Mouse (Mus musculus): Measurements from ENCODE around the gene Lrrc25. TPM values are rescaled to one million over a fixed set of nuclear protein-coding genes. Genes with fewer than 3 reads are reported as not detected.

Lrrc25 gene
- total and polyA plus RNA-seq, 3 experiments, result 0.30 to 5.9 (median 2.4) TPM

Other genes with a start within 250 kb of the Lrrc25 start
Only the 20 nearest of the 26 such genes appear.
- 10.2 and 15.6 TPM in 2 replicates for gene Klhl26, start 139.2 kb upstream of the Lrrc25 start, total RNA-seq (2012; rRNA removed)
- gene Klhl26, start 139.2 kb upstream of the Lrrc25 start, total RNA-seq (2014; rRNA removed), result 3.7 and 4.7 TPM in 2 replicates
- gene Klhl26, start 139.2 kb upstream of the Lrrc25 start, polyA plus RNA-seq (2012; ENCODE audit: insufficient read length, low read depth), result 4.9 and 6.0 TPM in 2 replicates
- gene Tmem59l, start 128.8 kb upstream of the Lrrc25 start, total RNA-seq (2012; rRNA removed), result not detected in 2 replicates
- gene Tmem59l, start 128.8 kb upstream of the Lrrc25 start, total RNA-seq (2014; rRNA removed), result not detected in 2 replicates
- not detected in 2 replicates for gene Tmem59l, start 128.8 kb upstream of the Lrrc25 start, polyA plus RNA-seq (2012; ENCODE audit: insufficient read length, low read depth)
- 1.1 and 1.2 TPM in 2 replicates for gene Crlf1, start 123.0 kb upstream of the Lrrc25 start, total RNA-seq (2012; rRNA removed)
- gene Crlf1, start 123.0 kb upstream of the Lrrc25 start, total RNA-seq (2014; rRNA removed), result 0.42 TPM in 2 replicates
- 0.44 and 0.78 TPM in 2 replicates for gene Crlf1, start 123.0 kb upstream of the Lrrc25 start, polyA plus RNA-seq (2012; ENCODE audit: insufficient read length, low read depth)
- gene Rex1bd, start 109.4 kb upstream of the Lrrc25 start, total RNA-seq (2012; rRNA removed), result 87.3 and 90.0 TPM in 2 replicates
- gene Rex1bd, start 109.4 kb upstream of the Lrrc25 start, total RNA-seq (2014; rRNA removed), result 43.3 and 47.8 TPM in 2 replicates
- gene Rex1bd, start 109.4 kb upstream of the Lrrc25 start, polyA plus RNA-seq (2012; ENCODE audit: insufficient read length, low read depth), result 38.4 and 59.9 TPM in 2 replicates
- gene Uba52, start 105.4 kb upstream of the Lrrc25 start, total RNA-seq (2012; rRNA removed), result 3,341 and 3,407 TPM in 2 replicates
- gene Uba52, start 105.4 kb upstream of the Lrrc25 start, total RNA-seq (2014; rRNA removed), result 1,091 and 1,181 TPM in 2 replicates
- 1,199 and 1,372 TPM in 2 replicates for gene Uba52, start 105.4 kb upstream of the Lrrc25 start, polyA plus RNA-seq (2012; ENCODE audit: insufficient read length, low read depth)
- 246 and 266 TPM in 2 replicates for gene Fkbp8, start 88.4 kb upstream of the Lrrc25 start, total RNA-seq (2012; rRNA removed)
- 172 and 178 TPM in 2 replicates for gene Fkbp8, start 88.4 kb upstream of the Lrrc25 start, total RNA-seq (2014; rRNA removed)
- 176 and 178 TPM in 2 replicates for gene Fkbp8, start 88.4 kb upstream of the Lrrc25 start, polyA plus RNA-seq (2012; ENCODE audit: insufficient read length, low read depth)
- gene Kxd1, start 88.2 kb upstream of the Lrrc25 start, total RNA-seq (2012; rRNA removed), result 45.7 and 63.4 TPM in 2 replicates
- 67.9 and 68.0 TPM in 2 replicates for gene Kxd1, start 88.2 kb upstream of the Lrrc25 start, total RNA-seq (2014; rRNA removed)
- gene Kxd1, start 88.2 kb upstream of the Lrrc25 start, polyA plus RNA-seq (2012; ENCODE audit: insufficient read length, low read depth), result 56.6 and 56.7 TPM in 2 replicates
- gene Ell, start 76.7 kb upstream of the Lrrc25 start, total RNA-seq (2012; rRNA removed), result 9.8 TPM in 2 replicates
- 6.4 and 6.5 TPM in 2 replicates for gene Ell, start 76.7 kb upstream of the Lrrc25 start, total RNA-seq (2014; rRNA removed)
- gene Ell, start 76.7 kb upstream of the Lrrc25 start, polyA plus RNA-seq (2012; ENCODE audit: insufficient read length, low read depth), result 14.0 and 17.9 TPM in 2 replicates
- gene Isyna1, start 21.8 kb upstream of the Lrrc25 start, total RNA-seq (2012; rRNA removed), result 141 and 174 TPM in 2 replicates
- 99.9 and 107 TPM in 2 replicates for gene Isyna1, start 21.8 kb upstream of the Lrrc25 start, total RNA-seq (2014; rRNA removed)
- gene Isyna1, start 21.8 kb upstream of the Lrrc25 start, polyA plus RNA-seq (2012; ENCODE audit: insufficient read length, low read depth), result 139 and 163 TPM in 2 replicates
- gene Ssbp4, start 7.3 kb upstream of the Lrrc25 start, total RNA-seq (2012; rRNA removed), result 77.3 and 84.9 TPM in 2 replicates
- 31.0 and 41.3 TPM in 2 replicates for gene Ssbp4, start 7.3 kb upstream of the Lrrc25 start, total RNA-seq (2014; rRNA removed)
- 114 and 128 TPM in 2 replicates for gene Ssbp4, start 7.3 kb upstream of the Lrrc25 start, polyA plus RNA-seq (2012; ENCODE audit: insufficient read length, low read depth)
- gene Gdf15, start 16.3 kb downstream of the Lrrc25 start, total RNA-seq (2012; rRNA removed), result 0.21 TPM in 1 of 2 replicates, not detected in the other
- gene Gdf15, start 16.3 kb downstream of the Lrrc25 start, total RNA-seq (2014; rRNA removed), result not detected in 2 replicates
- gene Gdf15, start 16.3 kb downstream of the Lrrc25 start, polyA plus RNA-seq (2012; ENCODE audit: insufficient read length, low read depth), result 0.16 TPM in 1 of 2 replicates, not detected in the other
- 15.2 and 22.9 TPM in 2 replicates for gene Pgpep1, start 44.2 kb downstream of the Lrrc25 start, total RNA-seq (2012; rRNA removed)
- gene Pgpep1, start 44.2 kb downstream of the Lrrc25 start, total RNA-seq (2014; rRNA removed), result 10.3 and 12.3 TPM in 2 replicates
- 30.0 and 35.1 TPM in 2 replicates for gene Pgpep1, start 44.2 kb downstream of the Lrrc25 start, polyA plus RNA-seq (2012; ENCODE audit: insufficient read length, low read depth)
- gene Lsm4, start 57.1 kb downstream of the Lrrc25 start, total RNA-seq (2012; rRNA removed), result 135 and 168 TPM in 2 replicates
- gene Lsm4, start 57.1 kb downstream of the Lrrc25 start, total RNA-seq (2014; rRNA removed), result 134 and 143 TPM in 2 replicates
- 240 and 256 TPM in 2 replicates for gene Lsm4, start 57.1 kb downstream of the Lrrc25 start, polyA plus RNA-seq (2012; ENCODE audit: insufficient read length, low read depth)
- 279 and 287 TPM in 2 replicates for gene Jund, start 82.8 kb downstream of the Lrrc25 start, total RNA-seq (2012; rRNA removed)
- 147 and 191 TPM in 2 replicates for gene Jund, start 82.8 kb downstream of the Lrrc25 start, total RNA-seq (2014; rRNA removed)
- 255 and 283 TPM in 2 replicates for gene Jund, start 82.8 kb downstream of the Lrrc25 start, polyA plus RNA-seq (2012; ENCODE audit: insufficient read length, low read depth)
- gene Iqcn, start 87.3 kb downstream of the Lrrc25 start, total RNA-seq (2012; rRNA removed), result not detected in 2 replicates
- gene Iqcn, start 87.3 kb downstream of the Lrrc25 start, total RNA-seq (2014; rRNA removed), result not detected in 2 replicates
- gene Iqcn, start 87.3 kb downstream of the Lrrc25 start, polyA plus RNA-seq (2012; ENCODE audit: insufficient read length, low read depth), result 0.07 TPM in 1 of 2 replicates, not detected in the other
- 0.25 and 0.34 TPM in 2 replicates for gene Gm3336, start 102.4 kb downstream of the Lrrc25 start, total RNA-seq (2012; rRNA removed)
- gene Gm3336, start 102.4 kb downstream of the Lrrc25 start, total RNA-seq (2014; rRNA removed), result 0.31 TPM in 1 of 2 replicates, not detected in the other
- gene Gm3336, start 102.4 kb downstream of the Lrrc25 start, polyA plus RNA-seq (2012; ENCODE audit: insufficient read length, low read depth), result 0.49 and 0.89 TPM in 2 replicates
- 3.8 and 4.7 TPM in 2 replicates for gene Pde4c, start 107.6 kb downstream of the Lrrc25 start, total RNA-seq (2012; rRNA removed)
- 2.3 and 3.1 TPM in 2 replicates for gene Pde4c, start 107.6 kb downstream of the Lrrc25 start, total RNA-seq (2014; rRNA removed)
- 6.5 TPM in 2 replicates for gene Pde4c, start 107.6 kb downstream of the Lrrc25 start, polyA plus RNA-seq (2012; ENCODE audit: insufficient read length, low read depth)
- gene Rab3a, start 138.5 kb downstream of the Lrrc25 start, total RNA-seq (2012; rRNA removed), result 1.8 and 1.9 TPM in 2 replicates
- gene Rab3a, start 138.5 kb downstream of the Lrrc25 start, total RNA-seq (2014; rRNA removed), result 0.32 and 0.87 TPM in 2 replicates
- 0.65 and 0.99 TPM in 2 replicates for gene Rab3a, start 138.5 kb downstream of the Lrrc25 start, polyA plus RNA-seq (2012; ENCODE audit: insufficient read length, low read depth)
- gene Mpv17l2, start 144.8 kb downstream of the Lrrc25 start, total RNA-seq (2012; rRNA removed), result 25.3 and 28.5 TPM in 2 replicates
- gene Mpv17l2, start 144.8 kb downstream of the Lrrc25 start, total RNA-seq (2014; rRNA removed), result 22.8 and 27.1 TPM in 2 replicates
- gene Mpv17l2, start 144.8 kb downstream of the Lrrc25 start, polyA plus RNA-seq (2012; ENCODE audit: insufficient read length, low read depth), result 31.9 and 36.1 TPM in 2 replicates
- gene Pik3r2, start 160.6 kb downstream of the Lrrc25 start, total RNA-seq (2012; rRNA removed), result 37.4 and 45.9 TPM in 2 replicates
- 12.4 and 13.8 TPM in 2 replicates for gene Pik3r2, start 160.6 kb downstream of the Lrrc25 start, total RNA-seq (2014; rRNA removed)
- 16.3 and 25.8 TPM in 2 replicates for gene Pik3r2, start 160.6 kb downstream of the Lrrc25 start, polyA plus RNA-seq (2012; ENCODE audit: insufficient read length, low read depth)